12 mouse cellular contexts compared by ENCODE assay signal in the genomic region with DNA sequence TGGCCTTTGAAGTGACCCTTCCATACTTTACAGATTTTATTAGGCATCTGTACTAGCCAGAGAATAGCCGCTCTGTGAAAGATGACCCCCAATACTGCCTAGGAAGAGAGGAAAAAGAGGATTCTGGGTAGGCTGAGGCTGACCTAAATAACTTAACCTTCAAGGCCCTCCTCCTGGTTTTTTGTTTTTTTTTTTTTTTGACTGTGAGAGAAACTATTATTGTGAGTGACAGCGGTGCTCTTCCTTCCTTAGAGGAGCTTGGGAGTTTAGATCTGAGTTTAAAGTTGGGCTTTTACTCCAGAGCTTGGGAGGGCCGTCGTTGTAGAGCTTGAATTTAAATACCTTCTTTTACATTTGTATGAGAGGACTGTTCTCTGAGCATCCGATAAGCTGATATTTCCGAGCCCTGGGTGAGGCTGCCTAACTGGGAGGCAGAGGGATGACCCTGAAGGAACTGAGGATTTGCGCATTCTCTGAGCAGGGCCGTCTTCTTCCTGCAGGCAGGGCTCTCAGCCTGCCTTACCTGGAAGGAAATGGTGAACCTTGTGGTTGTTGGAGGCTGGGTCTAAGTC. TPM values are rescaled to one million over a fixed set of nuclear protein-coding genes. Genes with fewer than 3 reads are reported as not detected.
DNase-seq lines count a peak whose midpoint lies in the region; ATAC-seq lines count a peak whose summit lies in the region.
"Had no signal": no experiment of that assay in that cellular context is flagged by ENCODE, and none has a peak within 500 bp of the region (broad histone marks: within the 10 kb centered on the region; RNA-seq: fewer than 3 reads in every experiment).

No protein-coding gene starts in this region.

- peaks cover 10% of the 10 kb centered on the region; the same call in 1 of the 2 replicates for H3K9me3 ChIP-seq in hindbrain, embryonic 10.5 days
- H3K9me3 ChIP-seq in hindbrain, embryonic 11.5 days (ENCODE audit: control insufficient read depth, low read length) = no peaks in the 10 kb centered on the region
- H3K9me3 ChIP-seq in hindbrain, embryonic 13.5 days = no peaks in the 10 kb centered on the region
- H3K9me3 ChIP-seq in midbrain, embryonic 12.5 days = no peaks in the 10 kb centered on the region

- WGBS in hindbrain, embryonic 10.5 days = 71% methylated on average over 8 of the region's 8 CpGs
- 62% methylated on average over 8 of the region's 8 CpGs for WGBS in hindbrain, embryonic 11.5 days
- 65% methylated on average over 8 of the region's 8 CpGs for WGBS in hindbrain, embryonic 13.5 days
- 68% methylated on average over 8 of the region's 8 CpGs for WGBS in midbrain, embryonic 12.5 days

- no peak for ATAC-seq in hindbrain, embryonic 11.5 days (ENCODE audit: low FRiP score)
- no peak for ATAC-seq in hindbrain, embryonic 13.5 days (ENCODE audit: low FRiP score)
- no peak for ATAC-seq in midbrain, embryonic 12.5 days (ENCODE audit: low FRiP score, low read depth)
- no peak for ATAC-seq in inflammation-experienced regulatory T-cells, adult 6 months

- no peak overlapping the region for H3K4me2 ChIP-seq in hindbrain, embryonic 11.5 days (replicated peaks; ENCODE audit: low read depth, low read length)
- H3K4me2 ChIP-seq in hindbrain, embryonic 13.5 days = peak overlapping the region; percentile 94
- H3K4me2 ChIP-seq in midbrain, embryonic 12.5 days (replicated peaks) = peak overlapping the region; percentile 91

- no peaks in the 10 kb centered on the region for H3K27me3 ChIP-seq in hindbrain, embryonic 10.5 days (ENCODE audit: insufficient read depth, poor library complexity, severe bottlenecking)
- no peaks in the 10 kb centered on the region for H3K27me3 ChIP-seq in hindbrain, embryonic 11.5 days (ENCODE audit: control insufficient read depth, insufficient read depth, low read length)
- no peaks in the 10 kb centered on the region for H3K27me3 ChIP-seq in hindbrain, embryonic 13.5 days
- 0 out of 2 replicates have a peak, but pooled peaks cover 3% of the 10 kb centered on the region for H3K27me3 ChIP-seq in midbrain, embryonic 12.5 days

- DNase-seq in hindbrain, embryonic 10.5 days (ENCODE audit: low spot score) = no peak
- no peak for DNase-seq in hindbrain, embryonic 11.5 days (ENCODE audit: low spot score)
- peak; percentile 96 for DNase-seq in R1 (ENCODE audit: low read depth, low spot score)
- DNase-seq in testis, postnatal 14 days (ENCODE audit: low spot score) = no peak
- DNase-seq in layer of hippocampus, adult 8-10 months (ENCODE audit: low spot score in 2 of 2) = no peak
- DNase-seq: adrenal gland, postnatal 25 days; cerebellum, postnatal 36 days; gastrocnemius, postnatal 36 days; kidney, adult 2 months had no signal

- no peak overlapping the region for H3K9ac ChIP-seq in hindbrain, embryonic 11.5 days (ENCODE audit: low read depth, low read length)
- peak overlapping the region; percentile 96; the same call in 1 of the 2 replicates for H3K9ac ChIP-seq in hindbrain, embryonic 13.5 days
- no peak overlapping the region for H3K9ac ChIP-seq in midbrain, embryonic 12.5 days (replicated peaks)

- H3K4me1 ChIP-seq in hindbrain, embryonic 10.5 days (replicated peaks) = peaks cover 28% of the 10 kb centered on the region
- peaks cover 5% of the 10 kb centered on the region; the same call in 1 of the 2 replicates for H3K4me1 ChIP-seq in hindbrain, embryonic 11.5 days (replicated peaks; ENCODE audit: control insufficient read depth, insufficient read depth, low read length)
- H3K4me1 ChIP-seq in hindbrain, embryonic 13.5 days (replicated peaks) = peaks cover 38% of the 10 kb centered on the region
- peaks cover 21% of the 10 kb centered on the region for H3K4me1 ChIP-seq in midbrain, embryonic 12.5 days

- peaks cover 48% of the 10 kb centered on the region for H3K36me3 ChIP-seq in hindbrain, embryonic 10.5 days
- H3K36me3 ChIP-seq in hindbrain, embryonic 11.5 days (ENCODE audit: control insufficient read depth, insufficient read depth, low read length) = peaks cover 4% of the 10 kb centered on the region; the same call in 1 of the 2 replicates
- H3K36me3 ChIP-seq in hindbrain, embryonic 13.5 days = peaks cover 38% of the 10 kb centered on the region
- H3K36me3 ChIP-seq in midbrain, embryonic 12.5 days = peaks cover 45% of the 10 kb centered on the region

- H3K27ac ChIP-seq in hindbrain, embryonic 10.5 days = no peak overlapping the region
- H3K27ac ChIP-seq in hindbrain, embryonic 11.5 days (ENCODE audit: low read depth, low read length) = no peak overlapping the region
- H3K27ac ChIP-seq in hindbrain, embryonic 13.5 days = no peak overlapping the region
- no peak overlapping the region for H3K27ac ChIP-seq in midbrain, embryonic 12.5 days (replicated peaks)

- peak overlapping the region; percentile 96 for H3K4me3 ChIP-seq in hindbrain, embryonic 10.5 days
- H3K4me3 ChIP-seq in hindbrain, embryonic 11.5 days (ENCODE audit: low read depth, low read length) = no peak overlapping the region
- H3K4me3 ChIP-seq in hindbrain, embryonic 13.5 days = peak overlapping the region; percentile 95
- no peak overlapping the region for H3K4me3 ChIP-seq in midbrain, embryonic 12.5 days

RNA-seq across cellular contexts. Expression of a gene that starts 2.4 kb away (rescaled TPM):
- polyA plus RNA-seq in hindbrain, embryonic 10.5 days (2016; fragmentation: Nextera tagmentation; extraction: Ambion mirVana) = 232 and 299 TPM in 2 replicates
- 141 and 177 TPM in 2 replicates for polyA plus RNA-seq in hindbrain, embryonic 11.5 days (2014; fragmentation: Nextera tagmentation; extraction: Ambion mirVana)
- 113 and 120 TPM in 2 replicates for polyA plus RNA-seq in hindbrain, embryonic 13.5 days (2015; fragmentation: Nextera tagmentation; extraction: Ambion mirVana)
- polyA plus RNA-seq in midbrain, embryonic 12.5 days (2016; fragmentation: Nextera tagmentation; extraction: Ambion mirVana) = 219 and 220 TPM in 2 replicates
- total RNA-seq in layer of hippocampus, adult 8-10 months (2022) = 100 to 1,000 TPM; 107 to 134 (median 123) TPM
- 10 to 100 TPM; 39.8 to 48.1 (median 42.4) TPM for polyA plus RNA-seq in inflammation-experienced regulatory T-cells, adult 6 months (2017; shearing (Covaris generic))

Comparison
In these comparisons a context has a peak if more than half of its experiments do, and no peak if none do; other contexts are left out.
1. H3K4me3 ChIP-seq: peak in hindbrain, embryonic 10.5 days (single experiment) and hindbrain, embryonic 13.5 days (single experiment); none in hindbrain, embryonic 11.5 days (single experiment) and midbrain, embryonic 12.5 days (single experiment).